Mouse (Mus musculus) left cerebral cortex, postnatal 25 days (tissue): Measurements from ENCODE around the gene Fcho1. TPM values are rescaled to one million over a fixed set of nuclear protein-coding genes. Genes with fewer than 3 reads are reported as not detected.

Experiments
- DNase-seq, 2 experiments: peaks; one replicate each; pipeline ENCODE4 v3.0.0; 2022; ENCODE audit warnings: low spot score in 2 of 2, mixed read lengths in 1 of 2
- intact Hi-C: fragments of 180-260 bp; cut with DNase I; formaldehyde crosslinking; loops from one replicate; pipeline ENCODE4 v1.15.1; 2025
- total RNA-seq, 2 experiments: library from RNA; stranded (reverse); gene quantifications; 2 replicates each; pipeline ENCODE4 v1.2.3; 2021

Gene Fcho1
- total RNA-seq, 2 experiments from 2014 or later = 177 to 183 TPM

- DNase-seq = no peak
- intact Hi-C loops = no loop called here
These were observed 55.3 kb downstream of the Fcho1 start for GRCm38 (mm10) chr8:71670198-71670597.

GRCm38 (mm10) chr8:71668220-71668975 lies 57.1 kb downstream of the Fcho1 start:
- peak in 1 of 2 experiments; percentile 50 for DNase-seq
- intact Hi-C loops = no loop called here

GRCm38 (mm10) chr8:71667256-71667655 lies 58.3 kb downstream of the Fcho1 start:
- intact Hi-C loops = no loop called here
- no peak for DNase-seq

GRCm38 (mm10) chr8:71666855-71667254 lies 58.7 kb downstream of the Fcho1 start:
- no peak for DNase-seq
- intact Hi-C loops = no loop called here

GRCm38 (mm10) chr8:71665331-71666130 lies 60.0 kb downstream of the Fcho1 start:
- no peak for DNase-seq

GRCm38 (mm10) chr8:71660325-71661120 lies 65.0 kb downstream of the Fcho1 start:
- intact Hi-C loops = loop anchor here (1.0 kb wide), 1 partner anchor 99 kb away; no protein-coding TSS in a partner anchor
- peak; percentile 85 for DNase-seq

More at GRCm38 (mm10) chr8:71665331-71666130, 60.0 kb downstream of the Fcho1 start:
- intact Hi-C loops = no loop called here

- intact Hi-C loops = loop anchor here (1.0 kb wide), 1 partner anchor 98 kb away; no protein-coding TSS in a partner anchor
- no peak for DNase-seq
These were observed 65.8 kb downstream of the Fcho1 start for GRCm38 (mm10) chr8:71659751-71660150.

GRCm38 (mm10) chr8:71658515-71659049 lies 66.9 kb downstream of the Fcho1 start:
- intact Hi-C loops = no loop called here
- no peak for DNase-seq

Other genes starting within 250 kb of the Fcho1 start
- 10 to 100 TPM; 59.9 to 60.9 TPM for gene Ano8, start 239.8 kb downstream of the Fcho1 start, total RNA-seq
- gene Gtpbp3, start 237.6 kb downstream of the Fcho1 start, total RNA-seq = 10 to 100 TPM; 28.6 to 33.2 TPM
- 1 to 10 TPM; 5.7 to 6.6 TPM for gene Plvap, start 214.0 kb downstream of the Fcho1 start, total RNA-seq
- not detected for gene Ccdc194, start 200.0 kb downstream of the Fcho1 start, total RNA-seq
- 1 to 10 TPM; 2.3 to 4.3 TPM for gene Bst2, start 188.3 kb downstream of the Fcho1 start, total RNA-seq
- 10 to 100 TPM; 31.7 to 33.7 TPM for gene Mvb12a, start 182.8 kb downstream of the Fcho1 start, total RNA-seq
- gene Tmem221, start 166.8 kb downstream of the Fcho1 start, total RNA-seq = under 1 TPM in 1 of 2 experiments, not detected in 1; 0.21 TPM
- under 1 TPM in 1 of 2 experiments, not detected in 1; 0.16 TPM for gene Nxnl1, start 159.1 kb downstream of the Fcho1 start, total RNA-seq
- 10 to 100 TPM; 90.0 to 92.8 TPM for gene Slc27a1, start 156.8 kb downstream of the Fcho1 start, total RNA-seq
- 10 to 100 TPM; 35.1 to 38.7 TPM for gene Pgls, start 133.5 kb downstream of the Fcho1 start, total RNA-seq
- 1 to 10 TPM; 3.6 to 4.2 TPM for gene Fam129c, start 128.1 kb downstream of the Fcho1 start, total RNA-seq
- gene Colgalt1, start 114.7 kb downstream of the Fcho1 start, total RNA-seq = 10 to 100 TPM; 49.3 to 51.5 TPM
- gene Unc13a, start 54.0 kb downstream of the Fcho1 start, total RNA-seq = 100 to 1,000 TPM; 318 to 327 TPM
- gene Jak3, start 49.4 kb downstream of the Fcho1 start, total RNA-seq = 1 to 10 TPM; 3.9 to 4.8 TPM
- gene Insl3, start 36.5 kb downstream of the Fcho1 start, total RNA-seq = 1 to 10 TPM; 1.3 to 1.5 TPM
- under 1 TPM; 0.34 to 0.53 TPM for gene B3gnt3, start 23.9 kb downstream of the Fcho1 start, total RNA-seq
- 10 to 100 TPM; 10.7 to 12.4 TPM for gene Zfp709, start 156.3 kb upstream of the Fcho1 start, total RNA-seq
- 10 to 100 TPM; 11.4 to 12.2 TPM for gene Zfp882, start 182.9 kb upstream of the Fcho1 start, total RNA-seq
- 10 to 100 TPM; 30.6 to 31.2 TPM for gene Zfp617, start 182.9 kb upstream of the Fcho1 start, total RNA-seq
- gene Zfp961, start 225.3 kb upstream of the Fcho1 start, total RNA-seq = 10 to 100 TPM; 13.5 to 14.2 TPM